Mouse (Mus musculus): Measurements from ENCODE around the gene Ccdc65. TPM values are rescaled to one million over a fixed set of nuclear protein-coding genes. Genes with fewer than 3 reads are reported as not detected.

Gene Ccdc65
- polyA plus RNA-seq, 1 experiment from 2014 or later = 2.4 TPM

DNA sequence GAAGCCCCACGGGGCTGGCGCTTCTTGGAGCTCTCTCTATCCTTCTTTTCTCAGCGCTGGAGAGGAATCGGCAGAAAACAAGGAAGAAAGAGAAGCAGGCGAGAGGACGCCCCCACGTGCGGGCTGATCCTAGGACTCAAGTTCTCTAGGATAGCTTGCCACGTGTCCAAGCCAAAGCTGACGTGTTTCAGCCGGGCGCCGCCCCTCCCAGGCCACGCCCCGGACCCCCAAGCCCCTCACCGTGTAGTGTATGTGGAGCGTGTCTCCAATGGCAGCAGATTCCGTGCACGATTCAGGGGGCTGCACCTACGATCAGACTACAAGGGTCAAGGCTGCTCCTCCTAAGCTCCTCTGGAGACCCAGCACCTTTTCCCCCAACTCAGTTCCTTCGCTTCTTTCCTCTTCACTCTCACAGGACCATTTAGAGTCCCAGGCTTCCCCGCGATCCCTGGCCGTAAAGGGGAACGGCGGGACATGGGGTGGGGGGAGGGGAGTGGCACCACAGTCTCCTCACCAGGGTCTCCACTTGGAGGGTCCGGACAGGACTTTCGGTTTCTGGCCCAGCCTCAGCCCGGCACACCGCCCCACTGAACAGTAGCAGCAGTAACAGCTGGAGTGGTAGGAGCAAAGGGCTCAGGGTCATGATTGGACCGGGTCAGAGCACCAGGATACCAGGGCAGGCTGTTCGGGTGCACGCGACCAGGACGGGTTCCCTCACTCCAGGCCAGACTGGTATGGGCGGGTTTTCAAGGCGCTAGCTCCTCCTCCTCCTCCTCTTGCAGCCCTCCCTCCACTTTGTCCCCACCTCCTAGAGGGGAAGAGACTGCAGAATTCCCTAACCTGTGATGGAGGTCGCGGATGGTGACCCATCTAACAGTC lies 19.7 kb downstream of the Ccdc65 start, which contains the start of gene Fkbp11:
Fkbp11 (minus strand) TSS at position 756 of the 879 bp plus-strand sequence.
- peak within 1 kb of the TSS; percentile 85 for H3K4me2 ChIP-seq (replicated peaks; ENCODE audit: low read depth, low read length)
- WGBS = 1% methylated on average over 36 of the region's 39 CpGs
- ATAC-seq (ENCODE audit: low FRiP score) = peak; percentile 79

DNA sequence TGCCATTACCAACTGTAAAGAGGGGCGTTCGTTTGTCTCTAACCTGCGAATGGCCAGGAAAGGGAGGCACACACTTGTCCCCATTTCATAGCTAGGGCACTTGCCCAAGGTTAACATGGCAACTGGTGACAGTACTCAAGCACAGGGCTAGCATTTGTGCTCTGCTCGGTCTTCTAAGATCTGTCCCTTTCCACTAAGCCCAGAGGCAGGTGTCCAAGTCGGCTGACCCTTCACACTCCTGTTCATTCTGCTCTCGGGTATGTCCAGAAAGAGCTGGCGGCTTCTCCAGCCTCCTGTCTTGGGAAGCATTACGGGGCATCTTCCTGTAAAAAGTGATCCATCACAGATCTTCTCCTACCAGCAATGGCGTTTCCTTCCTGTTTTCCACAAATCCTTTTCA lies 20.4 kb downstream of the Ccdc65 start:
- no peak overlapping the region; the same call in 1 of the 2 replicates for H3K4me3 ChIP-seq (ENCODE audit: low read depth, low read length)
- H3K4me2 ChIP-seq (replicated peaks; ENCODE audit: low read depth, low read length) = no peak overlapping the region; the same call in 1 of the 2 replicates
- peaks cover 11% of the 10 kb centered on the region; the same call in 1 of the 2 replicates for H3K27me3 ChIP-seq (ENCODE audit: control insufficient read depth, insufficient read depth, low read length)
- ATAC-seq (ENCODE audit: low FRiP score) = no peak
- 40% methylated on average over 9 of the region's 9 CpGs for WGBS
- DNase-seq (ENCODE audit: low spot score) = no peak
- no peaks in the 10 kb centered on the region for H3K36me3 ChIP-seq (ENCODE audit: control insufficient read depth, insufficient read depth, low read length)
- no peak overlapping the region for H3K27ac ChIP-seq (ENCODE audit: low read depth, low read length)
- H3K9me3 ChIP-seq (ENCODE audit: control insufficient read depth, low read length) = no peaks in the 10 kb centered on the region
- no peak overlapping the region for H3K9ac ChIP-seq (ENCODE audit: low read depth, low read length)
- H3K4me1 ChIP-seq (replicated peaks; ENCODE audit: control insufficient read depth, insufficient read depth, low read length) = peaks cover 5% of the 10 kb centered on the region; the same call in 1 of the 2 replicates

More for the DNA sequence above, 19.7 kb downstream of the Ccdc65 start, which contains the start of gene Fkbp11:
- Histone ChIP-seq H3K27me3 (ENCODE audit: control insufficient read depth, insufficient read depth, low read length) (peaks cover 11% of the 10 kb centered on the region; the same call in 1 of the 2 replicates), H3K36me3 (ENCODE audit: control insufficient read depth, insufficient read depth, low read length) (no peaks in the 10 kb centered on the region), H3K4me3 (ENCODE audit: low read depth, low read length) (peak within 1 kb of the TSS; percentile 41), H3K9me3 (ENCODE audit: control insufficient read depth, low read length) (no peaks in the 10 kb centered on the region), H3K9ac (ENCODE audit: low read depth, low read length) (peak within 1 kb of the TSS; percentile 56), H3K4me1 (replicated peaks; ENCODE audit: control insufficient read depth, insufficient read depth, low read length) (peaks cover 5% of the 10 kb centered on the region; the same call in 1 of the 2 replicates), H3K27ac (ENCODE audit: low read depth, low read length) (no peak within 1 kb of the TSS)
- peak; percentile 74 for DNase-seq (ENCODE audit: low spot score)

DNA sequence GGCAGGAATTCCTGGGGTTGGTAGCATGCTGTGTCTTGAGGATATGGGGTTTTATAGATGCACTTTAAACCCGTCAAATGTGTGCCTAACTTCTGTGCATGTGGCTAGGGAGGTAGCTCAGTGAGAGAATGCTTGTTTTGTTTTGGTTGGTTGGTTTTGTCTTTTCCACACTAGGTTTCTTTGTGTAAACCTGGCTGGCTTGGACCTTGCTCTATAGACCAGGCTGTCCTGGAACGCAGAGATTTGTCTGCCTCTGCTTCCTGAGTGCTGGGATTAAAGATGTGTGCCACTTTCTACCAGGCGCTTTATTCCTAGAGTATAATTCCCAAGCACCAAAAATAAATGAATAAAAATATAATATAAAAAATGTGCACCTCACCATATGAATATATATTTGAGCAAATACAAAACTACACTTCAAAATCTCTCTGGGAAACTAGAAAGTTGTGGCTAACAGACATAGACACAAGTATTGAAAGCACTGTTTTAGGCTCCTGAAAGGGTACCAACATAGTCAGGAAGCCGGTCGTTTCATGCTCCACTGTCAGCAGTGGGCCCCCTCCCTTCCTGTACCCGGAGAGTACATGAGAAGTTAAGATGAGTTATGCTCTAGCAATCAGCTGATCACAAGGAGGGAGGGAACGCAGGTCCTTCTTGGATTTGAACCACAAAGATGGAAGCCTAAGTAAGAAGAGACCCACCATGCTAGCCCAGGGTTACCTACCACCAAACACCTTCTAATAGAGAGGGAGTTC lies 22.0 kb downstream of the Ccdc65 start:
- H3K4me2 ChIP-seq (replicated peaks; ENCODE audit: low read depth, low read length) = no peak overlapping the region
- H3K9ac ChIP-seq (ENCODE audit: low read depth, low read length) = no peak overlapping the region
- no peaks in the 10 kb centered on the region for H3K36me3 ChIP-seq (ENCODE audit: control insufficient read depth, insufficient read depth, low read length)
- no peak overlapping the region for H3K27ac ChIP-seq (ENCODE audit: low read depth, low read length)
- H3K4me3 ChIP-seq (ENCODE audit: low read depth, low read length) = no peak overlapping the region
- WGBS = 72% methylated on average over 7 of the region's 7 CpGs
- DNase-seq (ENCODE audit: low spot score) = no peak
- peaks cover 8% of the 10 kb centered on the region; the same call in 1 of the 2 replicates for H3K27me3 ChIP-seq (ENCODE audit: control insufficient read depth, insufficient read depth, low read length)
- H3K9me3 ChIP-seq (ENCODE audit: control insufficient read depth, low read length) = no peaks in the 10 kb centered on the region
- ATAC-seq (ENCODE audit: low FRiP score) = no peak
- H3K4me1 ChIP-seq (replicated peaks; ENCODE audit: control insufficient read depth, insufficient read depth, low read length) = peaks cover 5% of the 10 kb centered on the region; the same call in 1 of the 2 replicates

DNA sequence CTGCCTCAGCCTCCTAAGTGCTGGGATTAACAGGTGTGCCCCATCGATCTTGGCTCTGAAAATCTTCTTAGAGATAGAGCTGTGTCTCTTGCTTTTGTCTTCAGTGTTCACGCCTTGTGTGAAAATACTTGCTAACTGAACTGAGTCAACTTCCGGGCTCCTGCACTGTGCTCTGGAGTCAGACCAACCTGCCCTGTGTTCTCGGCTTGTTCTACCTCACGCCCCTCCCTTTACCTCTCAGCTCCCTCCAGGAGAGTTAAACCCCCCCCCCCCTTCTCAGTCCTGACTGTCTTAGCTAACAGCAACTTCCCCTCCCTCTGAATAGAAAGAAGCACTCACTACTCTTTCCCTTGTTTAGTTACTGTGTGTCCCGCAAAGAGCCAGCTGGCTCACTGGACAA lies 22.8 kb downstream of the Ccdc65 start:
- Histone ChIP-seq H3K4me2 (replicated peaks; ENCODE audit: low read depth, low read length) (no peak overlapping the region), H3K9ac (ENCODE audit: low read depth, low read length) (no peak overlapping the region), H3K27ac (ENCODE audit: low read depth, low read length) (no peak overlapping the region), H3K9me3 (ENCODE audit: control insufficient read depth, low read length) (no peaks in the 10 kb centered on the region), H3K4me1 (replicated peaks; ENCODE audit: control insufficient read depth, insufficient read depth, low read length) (peaks cover 5% of the 10 kb centered on the region; the same call in 1 of the 2 replicates), H3K36me3 (ENCODE audit: control insufficient read depth, insufficient read depth, low read length) (no peaks in the 10 kb centered on the region), H3K4me3 (ENCODE audit: low read depth, low read length) (no peak overlapping the region), H3K27me3 (ENCODE audit: control insufficient read depth, insufficient read depth, low read length) (peaks cover 8% of the 10 kb centered on the region; the same call in 1 of the 2 replicates)
- 88% methylated on average over 6 of the region's 6 CpGs for WGBS
- DNase-seq (ENCODE audit: low spot score) = no peak
- no peak for ATAC-seq (ENCODE audit: low FRiP score)

DNA sequence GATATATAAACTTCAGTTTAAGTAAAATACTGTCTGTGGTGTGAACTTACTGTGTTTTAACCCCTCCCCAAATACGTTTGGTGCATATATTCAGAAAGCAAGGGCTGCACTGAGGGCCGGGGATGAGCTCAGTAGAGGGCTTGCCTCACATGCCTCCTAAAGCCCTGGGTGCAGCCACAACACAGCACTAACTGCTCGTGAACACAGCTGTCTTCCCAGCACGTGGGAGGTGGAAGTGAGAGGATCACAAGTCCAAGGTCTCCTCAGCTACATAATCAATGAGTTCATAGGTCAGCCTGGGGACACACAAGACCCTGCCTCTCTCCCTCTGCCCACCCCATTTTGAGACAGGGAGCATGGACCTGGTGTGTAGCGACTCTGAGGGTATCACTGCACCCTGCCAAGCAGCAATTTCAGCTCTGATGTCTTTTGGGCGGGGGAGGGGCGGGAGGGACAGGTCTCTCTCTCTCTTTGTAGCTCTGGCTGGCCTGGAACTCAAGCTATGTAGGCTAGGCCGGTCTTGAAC lies 24.1 kb downstream of the Ccdc65 start:
- Histone ChIP-seq H3K36me3 (ENCODE audit: control insufficient read depth, insufficient read depth, low read length) (0 out of 2 replicates have a peak, but pooled peaks cover 4% of the 10 kb centered on the region), H3K9ac (ENCODE audit: low read depth, low read length) (no peak overlapping the region), H3K4me3 (ENCODE audit: low read depth, low read length) (no peak overlapping the region), H3K9me3 (ENCODE audit: control insufficient read depth, low read length) (no peaks in the 10 kb centered on the region), H3K4me1 (replicated peaks; ENCODE audit: control insufficient read depth, insufficient read depth, low read length) (peaks cover 2% of the 10 kb centered on the region; the same call in 1 of the 2 replicates), H3K27me3 (ENCODE audit: control insufficient read depth, insufficient read depth, low read length) (peaks cover 2% of the 10 kb centered on the region; the same call in 1 of the 2 replicates), H3K27ac (ENCODE audit: low read depth, low read length) (no peak overlapping the region), H3K4me2 (replicated peaks; ENCODE audit: low read depth, low read length) (no peak overlapping the region)
- no peak for DNase-seq (ENCODE audit: low spot score)
- WGBS = 65% methylated on average over 8 of the region's 8 CpGs
- ATAC-seq (ENCODE audit: low FRiP score) = no peak

DNA sequence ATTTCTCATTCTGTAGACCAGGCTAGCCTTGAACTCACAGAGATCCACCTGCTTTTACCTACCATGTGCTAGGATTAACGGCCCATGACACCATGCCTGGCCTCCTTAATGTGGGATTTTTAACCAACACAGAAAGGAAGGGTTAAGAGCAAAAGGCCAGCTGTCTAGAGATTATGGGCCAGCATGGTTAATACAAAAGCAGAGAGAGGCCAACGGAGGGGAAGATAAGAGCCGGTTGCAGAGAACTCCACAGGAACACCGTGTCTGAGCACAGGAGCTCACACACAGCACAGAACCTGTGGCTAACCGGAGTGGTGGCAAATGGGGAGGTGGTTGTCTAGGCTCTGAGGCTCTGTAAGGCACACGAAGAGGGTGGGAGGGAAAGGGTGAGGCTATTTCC lies 25.4 kb downstream of the Ccdc65 start:
- WGBS = 72% methylated on average over 6 of the region's 6 CpGs

DNA sequence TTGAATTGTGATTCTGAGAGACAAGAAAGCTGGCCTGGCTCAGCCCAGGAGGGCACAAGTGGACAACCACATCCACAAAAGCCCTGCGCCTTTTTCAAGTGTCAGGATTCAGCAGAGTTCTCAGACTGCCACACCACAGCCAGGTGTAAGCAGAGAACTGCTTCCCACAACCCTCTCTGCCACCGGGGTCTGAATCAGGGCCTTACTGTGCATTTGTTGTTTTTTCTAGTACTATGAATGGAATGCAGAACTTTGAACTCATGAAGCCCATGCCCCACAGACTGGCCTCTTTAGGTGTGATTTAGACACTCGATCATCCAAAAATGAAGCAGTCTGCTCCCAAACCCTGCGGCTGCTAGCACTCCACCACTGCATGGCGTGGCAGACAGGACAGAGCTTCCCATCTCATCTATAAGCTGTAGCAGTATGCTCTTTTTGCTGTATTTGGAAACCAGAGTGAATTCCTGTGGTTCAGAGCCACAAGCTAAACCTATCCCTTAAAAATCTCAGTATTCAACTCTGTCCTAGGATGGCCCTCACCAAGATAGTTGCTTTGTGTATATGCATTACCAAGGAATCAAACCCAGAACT lies 26.1 kb downstream of the Ccdc65 start:
- Histone ChIP-seq H3K4me3 (ENCODE audit: low read depth, low read length) (no peak overlapping the region), H3K9ac (ENCODE audit: low read depth, low read length) (no peak overlapping the region), H3K36me3 (ENCODE audit: control insufficient read depth, insufficient read depth, low read length) (0 out of 2 replicates have a peak, but pooled peaks cover 4% of the 10 kb centered on the region), H3K9me3 (ENCODE audit: control insufficient read depth, low read length) (no peaks in the 10 kb centered on the region), H3K4me1 (replicated peaks; ENCODE audit: control insufficient read depth, insufficient read depth, low read length) (no peaks in the 10 kb centered on the region), H3K4me2 (replicated peaks; ENCODE audit: low read depth, low read length) (no peak overlapping the region), H3K27me3 (ENCODE audit: control insufficient read depth, insufficient read depth, low read length) (no peaks in the 10 kb centered on the region), H3K27ac (ENCODE audit: low read depth, low read length) (no peak overlapping the region)
- ATAC-seq (ENCODE audit: low FRiP score) (no peak), DNase-seq (ENCODE audit: low spot score) (no peak)
- WGBS = 83% methylated on average over 5 of the region's 5 CpGs

More for the DNA sequence above, 25.4 kb downstream of the Ccdc65 start:
- no peaks in the 10 kb centered on the region for H3K9me3 ChIP-seq (ENCODE audit: control insufficient read depth, low read length)
- no peak overlapping the region for H3K4me3 ChIP-seq (ENCODE audit: low read depth, low read length)
- H3K27me3 ChIP-seq (ENCODE audit: control insufficient read depth, insufficient read depth, low read length) = no peaks in the 10 kb centered on the region
- no peak overlapping the region for H3K4me2 ChIP-seq (replicated peaks; ENCODE audit: low read depth, low read length)
- H3K9ac ChIP-seq (ENCODE audit: low read depth, low read length) = no peak overlapping the region
- no peak for DNase-seq (ENCODE audit: low spot score)
- H3K4me1 ChIP-seq (replicated peaks; ENCODE audit: control insufficient read depth, insufficient read depth, low read length) = no peaks in the 10 kb centered on the region
- 0 out of 2 replicates have a peak, but pooled peaks cover 4% of the 10 kb centered on the region for H3K36me3 ChIP-seq (ENCODE audit: control insufficient read depth, insufficient read depth, low read length)
- no peak for ATAC-seq (ENCODE audit: low FRiP score)
- no peak overlapping the region for H3K27ac ChIP-seq (ENCODE audit: low read depth, low read length)

DNA sequence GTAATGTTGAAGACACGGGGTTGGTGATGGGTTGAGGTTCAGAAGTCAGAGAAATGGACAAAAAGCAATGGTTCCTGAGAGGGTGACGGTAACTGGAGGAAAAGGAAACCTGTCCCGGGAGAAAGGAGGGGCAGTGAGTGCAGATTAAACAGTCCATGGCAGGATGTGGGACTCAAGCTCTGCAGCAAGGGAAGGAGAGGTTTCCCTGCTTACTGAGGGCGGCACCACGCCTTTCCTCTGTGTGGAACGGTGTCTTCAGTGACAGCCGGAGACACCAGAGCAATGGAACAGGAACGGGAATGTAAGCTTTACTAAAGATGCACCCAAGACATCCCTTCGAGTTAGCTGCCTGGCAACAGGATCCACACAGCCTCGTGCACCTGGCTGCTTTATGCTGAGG lies 28.5 kb downstream of the Ccdc65 start:
- Histone ChIP-seq H3K9ac (ENCODE audit: low read depth, low read length) (no peak overlapping the region), H3K4me3 (ENCODE audit: low read depth, low read length) (no peak overlapping the region), H3K4me2 (replicated peaks; ENCODE audit: low read depth, low read length) (no peak overlapping the region), H3K27ac (ENCODE audit: low read depth, low read length) (no peak overlapping the region), H3K27me3 (ENCODE audit: control insufficient read depth, insufficient read depth, low read length) (no peaks in the 10 kb centered on the region), H3K9me3 (ENCODE audit: control insufficient read depth, low read length) (no peaks in the 10 kb centered on the region), H3K4me1 (replicated peaks; ENCODE audit: control insufficient read depth, insufficient read depth, low read length) (no peaks in the 10 kb centered on the region), H3K36me3 (ENCODE audit: control insufficient read depth, insufficient read depth, low read length) (0 out of 2 replicates have a peak, but pooled peaks cover 4% of the 10 kb centered on the region)
- DNase-seq (ENCODE audit: low spot score) (no peak), ATAC-seq (ENCODE audit: low FRiP score) (no peak)
- 92% methylated on average over 10 of the region's 10 CpGs for WGBS

All from hindbrain, embryonic 11.5 days (tissue).